Mouse (Mus musculus) macrophage (primary cell): ENCODE results near the gene Acadm. TPM values are rescaled to one million over a fixed set of nuclear protein-coding genes. Genes with fewer than 3 reads are reported as not detected.

Source experiments
- H3K27ac ChIP-seq: fragments of 350-480 bp; formaldehyde crosslinking; 2 replicates; pipeline ENCODE4 v1.9.0; 2021
- H3K36me3 ChIP-seq: fragments of 350-480 bp; formaldehyde crosslinking; 2 replicates; pipeline ENCODE4 v1.9.0; 2021; ENCODE audit errors: inconsistent target
- H3K4me3 ChIP-seq: fragments of 350-480 bp; formaldehyde crosslinking; 2 replicates; pipeline ENCODE4 v1.9.0; 2021; ENCODE audit errors: inconsistent target
- H3K79me2 ChIP-seq: fragments of 350-480 bp; formaldehyde crosslinking; 2 replicates; pipeline ENCODE4 v1.9.0; 2021; ENCODE audit errors: inconsistent target
- WGBS: methylation state at CpG from one replicate; pipeline ENCODE4 v1.1.7; 2026; ENCODE audit warnings: inconsistent platforms; ENCODE audit not compliant: missing documents; 5-methylcytosine and 5-hydroxymethylcytosine counted together
- polyA plus RNA-seq: library from polyadenylated mRNA; stranded (reverse); fragments of 250-400 nt; gene quantifications from 3 replicates; pipeline ENCODE4 v1.2.4, GENCODE M21; 2018; ENCODE audit warnings: inconsistent platforms
- total RNA-seq, 78 experiments: library from RNA; depleted of rRNA; stranded (reverse); fragments of 250-400 nt; gene quantifications; 1 replicate in 9 of 78; 2 replicates in 24 of 78; 3 replicates in 43 of 78; 4 replicates in 2 of 78; pipeline ENCODE4 v1.2.4; 2018; ENCODE audit warnings: inconsistent platforms in 56 of 78

The Acadm gene
- 100 to 1,000 TPM in 5 of 26 experiments, 10 to 100 TPM in 21; 11.6 to 164 (median 58.3) TPM for total RNA-seq (2018; cell fraction: chromatin; rRNA removed)
- 10 to 100 TPM; 30.7 to 64.4 (median 43.7) TPM for total RNA-seq (2018; cell fraction: cytosol; rRNA removed)
- total RNA-seq (2018; cell fraction: nucleus; rRNA removed) = 100 to 1,000 TPM in 2 of 26 experiments, 10 to 100 TPM in 24; 17.4 to 127 (median 36.5) TPM
- 59.8 to 139 TPM (median 60.2 TPM) in 3 replicates for polyA plus RNA-seq

GRCm38 (mm10) chr3:153944335-153944990 is at the start of gene Acadm:
Acadm (minus strand) TSS chr3:153944632.
- under 1% methylated on average over 41 of the region's 41 CpGs for WGBS
- Histone ChIP-seq H3K79me2 (peaks cover 24% of the 10 kb centered on the region), H3K4me3 (peak within 1 kb of the TSS; percentile 61), H3K27ac (peak within 1 kb of the TSS; percentile 55), H3K36me3 (peaks cover 9% of the 10 kb centered on the region)

- 53% methylated on average over 10 of the region's 10 CpGs for WGBS
- H3K27ac ChIP-seq = no peak overlapping the region
These were observed 40.3 kb upstream of the Acadm start for GRCm38 (mm10) chr3:153984428-153985340.

GRCm38 (mm10) chr3:153980611-153981010 is 36.2 kb upstream of the Acadm start:
- H3K36me3 ChIP-seq = no peaks in the 10 kb centered on the region
- 93% methylated on average over 2 of the region's 2 CpGs for WGBS
- H3K4me3 ChIP-seq = no peak overlapping the region
- H3K27ac ChIP-seq = no peak overlapping the region
- H3K79me2 ChIP-seq = no peaks in the 10 kb centered on the region

More at GRCm38 (mm10) chr3:153984428-153985340, 40.3 kb upstream of the Acadm start:
- no peak overlapping the region for H3K4me3 ChIP-seq
- no peaks in the 10 kb centered on the region for H3K79me2 ChIP-seq
- no peaks in the 10 kb centered on the region for H3K36me3 ChIP-seq

- H3K4me3 ChIP-seq = no peak overlapping the region
- H3K36me3 ChIP-seq = no peaks in the 10 kb centered on the region
- no peak overlapping the region for H3K27ac ChIP-seq
- H3K79me2 ChIP-seq = no peaks in the 10 kb centered on the region
- WGBS = 23% methylated on average over 7 of the region's 7 CpGs
These were observed 31.4 kb upstream of the Acadm start for GRCm38 (mm10) chr3:153975791-153976190.

- WGBS = 25% methylated on average over 6 of the region's 6 CpGs
- no peak overlapping the region for H3K27ac ChIP-seq
- no peak overlapping the region for H3K4me3 ChIP-seq
- H3K36me3 ChIP-seq = no peaks in the 10 kb centered on the region
- no peaks in the 10 kb centered on the region for H3K79me2 ChIP-seq
These were observed 30.6 kb upstream of the Acadm start for GRCm38 (mm10) chr3:153975060-153975459.

- H3K79me2 ChIP-seq = no peaks in the 10 kb centered on the region
- no peak overlapping the region for H3K27ac ChIP-seq
- H3K4me3 ChIP-seq = no peak overlapping the region
- H3K36me3 ChIP-seq = no peaks in the 10 kb centered on the region
- WGBS = 16% methylated on average over 17 of the region's 21 CpGs
These were observed 29.7 kb upstream of the Acadm start for GRCm38 (mm10) chr3:153973949-153974760.

GRCm38 (mm10) chr3:153973171-153973948 is 28.9 kb upstream of the Acadm start, which contains the start of gene Slc44a5:
Slc44a5 (plus strand) TSS chr3:153973436.
- H3K79me2 ChIP-seq = no peaks in the 10 kb centered on the region
- 2% methylated on average over 58 of the region's 66 CpGs for WGBS
- H3K4me3 ChIP-seq = no peak within 1 kb of the TSS
- no peaks in the 10 kb centered on the region for H3K36me3 ChIP-seq
- H3K27ac ChIP-seq = no peak within 1 kb of the TSS

GRCm38 (mm10) chr3:153969451-153969850 is 25.0 kb upstream of the Acadm start:
- Histone ChIP-seq H3K4me3 (no peak overlapping the region), H3K36me3 (no peaks in the 10 kb centered on the region), H3K79me2 (no peaks in the 10 kb centered on the region), H3K27ac (no peak overlapping the region)
- WGBS = 84% methylated on average over 4 of the region's 4 CpGs

GRCm38 (mm10) chr3:153968549-153968948 is 24.1 kb upstream of the Acadm start:
- Histone ChIP-seq H3K79me2 (no peaks in the 10 kb centered on the region), H3K4me3 (no peak overlapping the region), H3K36me3 (no peaks in the 10 kb centered on the region), H3K27ac (no peak overlapping the region)
- WGBS = 64% methylated on average over 4 of the region's 4 CpGs

GRCm38 (mm10) chr3:153967447-153967846 is 23.0 kb upstream of the Acadm start:
- Histone ChIP-seq H3K79me2 (no peaks in the 10 kb centered on the region), H3K36me3 (no peaks in the 10 kb centered on the region), H3K4me3 (no peak overlapping the region), H3K27ac (no peak overlapping the region)
- WGBS = 98% methylated on average over 5 of the region's 5 CpGs

GRCm38 (mm10) chr3:153961632-153962389 is 17.4 kb upstream of the Acadm start:
- no peak overlapping the region for H3K27ac ChIP-seq

GRCm38 (mm10) chr3:153960884-153961283 is 16.5 kb upstream of the Acadm start:
- H3K4me3 ChIP-seq = no peak overlapping the region
- no peaks in the 10 kb centered on the region for H3K79me2 ChIP-seq
- H3K36me3 ChIP-seq = no peaks in the 10 kb centered on the region
- WGBS = 85% methylated on average over 2 of the region's 2 CpGs
- no peak overlapping the region for H3K27ac ChIP-seq

More at GRCm38 (mm10) chr3:153961632-153962389, 17.4 kb upstream of the Acadm start:
- Histone ChIP-seq H3K79me2 (no peaks in the 10 kb centered on the region), H3K36me3 (no peaks in the 10 kb centered on the region), H3K4me3 (no peak overlapping the region)
- WGBS = 78% methylated on average over 6 of the region's 6 CpGs

- Histone ChIP-seq H3K27ac (no peak overlapping the region), H3K4me3 (no peak overlapping the region), H3K36me3 (no peaks in the 10 kb centered on the region), H3K79me2 (no peaks in the 10 kb centered on the region)
- 94% methylated on average over 9 of the region's 9 CpGs for WGBS
These were observed 15.3 kb upstream of the Acadm start for GRCm38 (mm10) chr3:153959731-153960207.
